In genomic region chr7:109528356-109528755, GRCm38 (mm10) we compare ENCODE assay signal across 8 mouse cellular contexts. TPM values are rescaled to one million over a fixed set of nuclear protein-coding genes. Genes with fewer than 3 reads are reported as not detected.
DNase-seq lines count a peak whose midpoint lies in the region; ATAC-seq and TF ChIP-seq lines count a peak whose summit lies in the region.

No protein-coding gene starts in this region.

- H3K4me1 ChIP-seq in intestine, embryonic 15.5 days (replicated peaks): 0 out of 2 replicates have a peak, but pooled peaks cover 2% of the 10 kb centered on the region
- H3K4me1 ChIP-seq in liver, postnatal 0 days (ENCODE audit: insufficient read depth): no peaks in the 10 kb centered on the region
- H3K4me1 ChIP-seq in neural tube, embryonic 15.5 days: no peaks in the 10 kb centered on the region

- peak; percentile 61 for ATAC-seq in common myeloid progenitor, adult 5-6 weeks (replicated peaks; ENCODE audit: low read depth, poor library complexity, severe bottlenecking)
- ATAC-seq in granulocyte monocyte progenitor cell, adult 5-6 weeks (replicated peaks; ENCODE audit: poor library complexity, severe bottlenecking): peak; percentile 47
- ATAC-seq in intestine, embryonic 15.5 days: 0 out of 2 replicates have a peak, but pooled peaks have one; percentile 19
- no peak for ATAC-seq in liver, postnatal 0 days
- peak; percentile 64 for ATAC-seq in neural tube, embryonic 15.5 days (ENCODE audit: low FRiP score)

- no peak overlapping the region for H3K4me2 ChIP-seq in intestine, embryonic 15.5 days (replicated peaks)
- H3K4me2 ChIP-seq in liver, postnatal 0 days (ENCODE audit: low read depth, low read length): no peak overlapping the region
- no peak overlapping the region for H3K4me2 ChIP-seq in neural tube, embryonic 15.5 days

- peak; percentile 44 for DNase-seq in urinary bladder, postnatal 25 days (ENCODE audit: low spot score)
- DNase-seq in urinary bladder, adult 2 months (ENCODE audit: low spot score): no peak
- DNase-seq in liver, postnatal 0 days: peak; percentile 44
- DNase-seq in layer of hippocampus, adult 9-10 months (ENCODE audit: low spot score): no peak

- TF ChIP-seq CTCF in liver, postnatal 0 days (IDR thresholded peaks at IDR 0.05; ENCODE audit: low read depth): peak; percentile 70

- H3K27ac ChIP-seq in intestine, embryonic 15.5 days: no peak overlapping the region
- H3K27ac ChIP-seq in liver, postnatal 0 days (ENCODE audit: low read depth): no peak overlapping the region
- H3K27ac ChIP-seq in neural tube, embryonic 15.5 days (replicated peaks): no peak overlapping the region

- no peak for TF ChIP-seq EP300 in liver, postnatal 0 days (IDR thresholded peaks at IDR 0.05; ENCODE audit: low read depth)

- no peaks in the 10 kb centered on the region for H3K27me3 ChIP-seq in intestine, embryonic 15.5 days (replicated peaks)
- no peaks in the 10 kb centered on the region for H3K27me3 ChIP-seq in liver, postnatal 0 days (ENCODE audit: insufficient read depth, low read length)
- H3K27me3 ChIP-seq in neural tube, embryonic 15.5 days (replicated peaks): no peaks in the 10 kb centered on the region

- 20% methylated on average over 3 of the region's 3 CpGs for WGBS in intestine, embryonic 15.5 days
- 48% methylated on average over 3 of the region's 3 CpGs for WGBS in liver, postnatal 0 days (ENCODE audit: insufficient replicate concordance)
- 16% methylated on average over 3 of the region's 3 CpGs for WGBS in neural tube, embryonic 15.5 days

- H3K4me3 ChIP-seq in intestine, embryonic 15.5 days (replicated peaks): no peak overlapping the region
- no peak overlapping the region for H3K4me3 ChIP-seq in liver, postnatal 0 days (ENCODE audit: low read depth, low read length)
- H3K4me3 ChIP-seq in neural tube, embryonic 15.5 days (replicated peaks): no peak overlapping the region

- H3K9me3 ChIP-seq in intestine, embryonic 15.5 days: no peaks in the 10 kb centered on the region
- H3K9me3 ChIP-seq in liver, postnatal 0 days (ENCODE audit: low read length): no peaks in the 10 kb centered on the region
- H3K9me3 ChIP-seq in neural tube, embryonic 15.5 days (replicated peaks): no peaks in the 10 kb centered on the region

- no peak overlapping the region for H3K9ac ChIP-seq in intestine, embryonic 15.5 days
- H3K9ac ChIP-seq in liver, postnatal 0 days (replicated peaks): no peak overlapping the region
- H3K9ac ChIP-seq in neural tube, embryonic 15.5 days (replicated peaks): no peak overlapping the region

- H3K36me3 ChIP-seq in intestine, embryonic 15.5 days: peaks cover 56% of the 10 kb centered on the region
- H3K36me3 ChIP-seq in liver, postnatal 0 days (replicated peaks; ENCODE audit: insufficient read depth, low read length): peaks cover 48% of the 10 kb centered on the region
- peaks cover 39% of the 10 kb centered on the region for H3K36me3 ChIP-seq in neural tube, embryonic 15.5 days

RNA-seq across cellular contexts. Expression of gene Rpl27a, which starts 9.4 kb away (rescaled TPM):
- 735 and 823 TPM in 2 replicates for polyA plus RNA-seq in urinary bladder, adult 2 months (2012; rRNA removed)
- total RNA-seq in common myeloid progenitor, adult 5-6 weeks (2017): 1,056 and 1,216 TPM in 2 replicates
- 686 and 801 TPM in 2 replicates for total RNA-seq in granulocyte monocyte progenitor cell, adult 5-6 weeks (2014; fragmentation: Nextera tagmentation)
- total RNA-seq in granulocyte monocyte progenitor cell, adult 5-6 weeks (2017): 939 and 1,342 TPM in 2 replicates
- 138 and 145 TPM in 2 replicates for polyA plus RNA-seq in intestine, embryonic 15.5 days (2015; fragmentation: Nextera tagmentation; extraction: Ambion mirVana)
- 83.1 and 84.4 TPM in 2 replicates for polyA plus RNA-seq in liver, postnatal 0 days (2015; fragmentation: Nextera tagmentation; extraction: Ambion mirVana)
- polyA plus RNA-seq in neural tube, embryonic 15.5 days (2015; fragmentation: Nextera tagmentation; extraction: Ambion mirVana): 81.6 and 93.8 TPM in 2 replicates

RNA-seq across cellular contexts. Expression of gene Trim66, which starts 20.4 kb away (rescaled TPM):
- polyA plus RNA-seq in urinary bladder, adult 2 months (2012; rRNA removed): 0.13 and 0.15 TPM in 2 replicates
- 0.05 and 0.09 TPM in 2 replicates for total RNA-seq in common myeloid progenitor, adult 5-6 weeks (2017)
- total RNA-seq in granulocyte monocyte progenitor cell, adult 5-6 weeks (2014; fragmentation: Nextera tagmentation): 0.11 TPM in 1 of 2 replicates, not detected in the other
- 0.09 TPM in 1 of 2 replicates, not detected in the other for total RNA-seq in granulocyte monocyte progenitor cell, adult 5-6 weeks (2017)
- polyA plus RNA-seq in intestine, embryonic 15.5 days (2015; fragmentation: Nextera tagmentation; extraction: Ambion mirVana): 0.01 TPM in 2 replicates
- polyA plus RNA-seq in liver, postnatal 0 days (2015; fragmentation: Nextera tagmentation; extraction: Ambion mirVana): 0.02 TPM in 1 of 2 replicates, not detected in the other
- polyA plus RNA-seq in neural tube, embryonic 15.5 days (2015; fragmentation: Nextera tagmentation; extraction: Ambion mirVana): 0.47 and 0.73 TPM in 2 replicates

Comparison
In these comparisons a context has a peak if more than half of its experiments do, and no peak if none do; other contexts are left out.
1. DNase-seq: peak in urinary bladder, postnatal 25 days (single experiment) and liver, postnatal 0 days (single experiment); none in urinary bladder, adult 2 months (single experiment) and layer of hippocampus, adult 9-10 months (single experiment).